Mouse (Mus musculus) MEL (cell line): Measurements from ENCODE around the gene Tent4b. TPM values are rescaled to one million over a fixed set of nuclear protein-coding genes. Genes with fewer than 3 reads are reported as not detected.

Experiments used
- DNase-seq: peaks from one replicate; pipeline ENCODE4 v3.0.0; 2011; ENCODE audit warnings: low read depth, low spot score
- H3K27ac ChIP-seq: 2 replicates; pipeline ENCODE4 v1.5.1; 2012; ENCODE audit warnings: low read depth, mild to moderate bottlenecking, control low read depth, low read length, moderate library complexity; ENCODE audit not compliant: control insufficient read depth
- H3K27me3 ChIP-seq, 2 experiments: fragments of 150-350 bp in 1 of 2; sonication (generic) in 1 of 2; 2 replicates each; pipeline ENCODE4 v1.6.1; 2012; ENCODE audit warnings: low read length in 2 of 2, mild to moderate bottlenecking in 2 of 2, improper control_type of control experiment in 1 of 2, moderate library complexity in 1 of 2; ENCODE audit not compliant: insufficient read depth in 2 of 2, control insufficient read depth in 1 of 2
- H3K36me3 ChIP-seq, 2 experiments: 2 replicates each; pipeline ENCODE4 v1.6.1; 2012 to 2014; ENCODE audit warnings: low read length in 2 of 2, improper control_type of control experiment in 1 of 2, inconsistent platforms in 1 of 2, mild to moderate bottlenecking in 1 of 2; ENCODE audit not compliant: insufficient read depth in 2 of 2, control insufficient read depth in 1 of 2
- H3K4me1 ChIP-seq, 2 experiments: fragments of 150-350 bp in 1 of 2; sonication (generic) in 1 of 2; 2 replicates each; pipeline ENCODE4 v1.6.1; 2012; ENCODE audit warnings: low read length in 2 of 2, improper control_type of control experiment in 1 of 2, mild to moderate bottlenecking in 1 of 2; ENCODE audit not compliant: insufficient read depth in 2 of 2, control insufficient read depth in 1 of 2
- H3K4me3 ChIP-seq, 2 experiments: fragments of 150-350 bp in 1 of 2; sonication (generic) in 1 of 2; 2 replicates each; pipeline ENCODE4 v1.5.1; 2012; ENCODE audit warnings: low read depth in 2 of 2, low read length in 2 of 2, mild to moderate bottlenecking in 2 of 2, moderate library complexity in 2 of 2, control low read depth in 1 of 2, improper control_type of control experiment in 1 of 2; ENCODE audit not compliant: control insufficient read depth in 1 of 2, insufficient read depth in 1 of 2
- H3K79me2 ChIP-seq: 2 replicates; pipeline ENCODE4 v1.6.1; 2012; ENCODE audit warnings: mild to moderate bottlenecking, low read length, moderate library complexity; ENCODE audit not compliant: control insufficient read depth, poor library complexity, insufficient read depth
- H3K9ac ChIP-seq: 2 replicates; pipeline ENCODE4 v1.6.1; 2012; ENCODE audit warnings: low read depth, mild to moderate bottlenecking, control low read depth, low read length, moderate library complexity; ENCODE audit not compliant: control insufficient read depth, poor library complexity, severe bottlenecking
- H3K9me3 ChIP-seq: fragments of 150-350 bp; sonication (generic); replicated peaks from 2 replicates; pipeline ENCODE4 v1.6.1; 2012; ENCODE audit warnings: mild to moderate bottlenecking, low read length, improper control_type of control experiment, moderate library complexity; ENCODE audit not compliant: insufficient read depth
- BHLHE40 ChIP-seq: IDR thresholded peaks from 2 replicates; pipeline ENCODE4 v1.6.1; 2012; ENCODE audit warnings: low read depth, mild to moderate bottlenecking, inconsistent platforms, low read length, improper control_type of control experiment, borderline replicate concordance
- CHD1 ChIP-seq: IDR thresholded peaks from 2 replicates; pipeline ENCODE4 v1.6.1; 2012; ENCODE audit warnings: low read depth, mild to moderate bottlenecking, inconsistent platforms, low read length, improper control_type of control experiment
- CTCF ChIP-seq, 3 experiments: IDR thresholded peaks in 2 of 3; conservative IDR thresholded peaks in 1 of 3; 2 replicates each; pipeline ENCODE4 v1.5.1; 2011 to 2012; ENCODE audit warnings: low read length in 3 of 3, low read depth in 2 of 3, mild to moderate bottlenecking in 2 of 3, improper control_type of control experiment in 1 of 3, inconsistent platforms in 1 of 3, mixed read lengths in 1 of 3, moderate library complexity in 1 of 3; ENCODE audit not compliant: control insufficient read depth in 1 of 3, insufficient read depth in 1 of 3, poor library complexity in 1 of 3, severe bottlenecking in 1 of 3
- E2F4 ChIP-seq: IDR thresholded peaks from 2 replicates; pipeline ENCODE4 v1.6.1; 2011; ENCODE audit warnings: low read depth, low read length, improper control_type of control experiment, borderline replicate concordance
- ELF1 ChIP-seq: IDR thresholded peaks from 2 replicates; pipeline ENCODE4 v1.6.1; 2014; ENCODE audit warnings: low read depth, mild to moderate bottlenecking, inconsistent platforms, low read length, improper control_type of control experiment, moderate library complexity
- ETS1 ChIP-seq: IDR thresholded peaks from 2 replicates; pipeline ENCODE4 v1.6.1; 2012; ENCODE audit warnings: low read depth, mild to moderate bottlenecking, inconsistent platforms, low read length, improper control_type of control experiment, moderate library complexity
- GATA1 ChIP-seq: IDR thresholded peaks from 2 replicates; pipeline ENCODE4 v1.6.1; 2011; ENCODE audit warnings: low read depth, low read length, improper control_type of control experiment
- JUND ChIP-seq: IDR thresholded peaks from 2 replicates; pipeline ENCODE4 v1.6.1; 2011; ENCODE audit warnings: low read depth, mild to moderate bottlenecking, improper control_type of control experiment, low read length
- KAT2A ChIP-seq: conservative IDR thresholded peaks from 2 replicates; pipeline ENCODE4 v1.6.1; 2012; ENCODE audit warnings: low read depth, low read length, improper control_type of control experiment, inconsistent platforms
- MAFK ChIP-seq: IDR thresholded peaks from 2 replicates; pipeline ENCODE4 v1.6.1; 2011; ENCODE audit warnings: low read depth, mild to moderate bottlenecking, low read length, improper control_type of control experiment, borderline replicate concordance
- MAX ChIP-seq: IDR thresholded peaks from 2 replicates; pipeline ENCODE4 v1.6.1; 2011; ENCODE audit warnings: low read length, improper control_type of control experiment
- MAZ ChIP-seq: IDR thresholded peaks from 2 replicates; pipeline ENCODE4 v1.6.1; 2012; ENCODE audit warnings: low read depth, mild to moderate bottlenecking, inconsistent platforms, low read length, improper control_type of control experiment
- MEF2A ChIP-seq: IDR thresholded peaks from 2 replicates; pipeline ENCODE4 v1.6.1; 2014; ENCODE audit warnings: low read depth, mild to moderate bottlenecking, inconsistent platforms, low read length, improper control_type of control experiment; ENCODE audit not compliant: poor library complexity, insufficient replicate concordance, severe bottlenecking; ENCODE audit errors: extremely low read depth
- MXI1 ChIP-seq: IDR thresholded peaks from 2 replicates; pipeline ENCODE4 v1.6.1; 2011; ENCODE audit warnings: mild to moderate bottlenecking, low read depth, low read length, improper control_type of control experiment
- MYB ChIP-seq: IDR thresholded peaks from 2 replicates; pipeline ENCODE4 v1.6.1; 2011; ENCODE audit warnings: mild to moderate bottlenecking, low read depth, low read length, improper control_type of control experiment
- MYC ChIP-seq: IDR thresholded peaks from 2 replicates; pipeline ENCODE4 v1.6.1; 2011; ENCODE audit warnings: low read depth, mild to moderate bottlenecking, low read length, improper control_type of control experiment, moderate library complexity
- NRF1 ChIP-seq: IDR thresholded peaks from 2 replicates; pipeline ENCODE4 v1.6.1; 2014; ENCODE audit warnings: low read depth, mild to moderate bottlenecking, inconsistent platforms, low read length, improper control_type of control experiment, moderate library complexity; ENCODE audit not compliant: poor library complexity, insufficient read depth, severe bottlenecking
- POLR2AphosphoS5 ChIP-seq: IDR thresholded peaks from 2 replicates; pipeline ENCODE4 v1.6.1; 2012; ENCODE audit warnings: low read depth, borderline replicate concordance, mild to moderate bottlenecking, inconsistent platforms, low read length, moderate library complexity, mixed read lengths
- RAD21 ChIP-seq: IDR thresholded peaks from 2 replicates; pipeline ENCODE4 v1.6.1; 2011; ENCODE audit warnings: mild to moderate bottlenecking, low read depth, low read length, improper control_type of control experiment
- SIN3A ChIP-seq: IDR thresholded peaks from 2 replicates; pipeline ENCODE4 v1.6.1; 2012; ENCODE audit warnings: low read length, improper control_type of control experiment, inconsistent platforms
- TAL1 ChIP-seq: IDR thresholded peaks from 2 replicates; pipeline ENCODE4 v1.6.1; 2012; ENCODE audit warnings: mild to moderate bottlenecking, inconsistent platforms, low read length, moderate library complexity, mixed read lengths
- TBP ChIP-seq: IDR thresholded peaks from 2 replicates; pipeline ENCODE4 v1.8.0; 2011; ENCODE audit warnings: low read depth, low read length, improper control_type of control experiment
- TCF12 ChIP-seq: IDR thresholded peaks from 2 replicates; pipeline ENCODE4 v1.6.1; 2014; ENCODE audit warnings: low read depth, mild to moderate bottlenecking, inconsistent platforms, low read length, improper control_type of control experiment, moderate library complexity
- UBTF ChIP-seq: IDR thresholded peaks from 2 replicates; pipeline ENCODE4 v1.6.1; 2012; ENCODE audit warnings: low read depth, mild to moderate bottlenecking, inconsistent platforms, low read length, improper control_type of control experiment, moderate library complexity, borderline replicate concordance; ENCODE audit not compliant: insufficient read depth
- USF1 ChIP-seq: IDR thresholded peaks from 2 replicates; pipeline ENCODE4 v1.6.1; 2014; ENCODE audit warnings: low read depth, mild to moderate bottlenecking, inconsistent platforms, low read length, improper control_type of control experiment, moderate library complexity
- ZNF384 ChIP-seq: IDR thresholded peaks from 2 replicates; pipeline ENCODE4 v1.6.1; 2012; ENCODE audit warnings: low read depth, mild to moderate bottlenecking, inconsistent platforms, low read length, improper control_type of control experiment
- polyA plus RNA-seq, 2 experiments: library from polyadenylated mRNA; stranded (reverse) in 1 of 2; unstranded in 1 of 2; fragments of >175 nt in 1 of 2; fragments of >200 nt in 1 of 2; gene quantifications; 2 replicates each; pipeline versions ENCODE4 v1.2.1 to v1.2.4; 2012; ENCODE audit warnings: low replicate concordance in 2 of 2, low read depth in 1 of 2; ENCODE audit not compliant: insufficient read length in 2 of 2, insufficient read depth in 1 of 2, missing spikeins in 1 of 2
- total RNA-seq: library from RNA; depleted of rRNA; stranded (reverse); fragments of 300-350 nt; gene quantifications from 2 replicates; pipeline ENCODE4 v1.2.3, GENCODE M21; 2012

The Tent4b gene
- total and polyA plus RNA-seq, 3 experiments: 25.9 to 45.3 TPM; not detected in 1

- H3K4me1 ChIP-seq: peaks cover 5 to 17% of the 10 kb centered on the region in 2 experiments
- H3K4me3 ChIP-seq: peak overlapping the region; percentile 86
- peak; percentile 39 for DNase-seq
- peak overlapping the region; percentile 48; the same call in 1 of the 2 replicates for H3K27ac ChIP-seq
- H3K27me3 ChIP-seq: no peaks in the 10 kb centered on the region; a peak in 1 of 4 replicates
- H3K79me2 ChIP-seq: peaks cover 47% of the 10 kb centered on the region
- TF ChIP-seq MAZ: peak; percentile 48; the same call in 1 of the 2 replicates
- TF ChIP-seq MXI1: no peak; the same call in 1 of the 2 replicates
- no peak for TF ChIP-seq MEF2A
- TF ChIP-seq BHLHE40: no peak
- no peak for TF ChIP-seq POLR2AphosphoS5
- TF ChIP-seq MAX: no peak
- no peak for TF ChIP-seq E2F4
- no peak for TF ChIP-seq CHD1
- TF ChIP-seq TBP: no peak
- TF ChIP-seq SIN3A: peak; percentile 56; the same call in 1 of the 2 replicates
- TF ChIP-seq USF1: no peak
- 0 out of 2 replicates have a peak, but pooled peaks have one; percentile 56 for TF ChIP-seq UBTF
- no peak for TF ChIP-seq ETS1
- TF ChIP-seq GATA1: no peak
- no peak for TF ChIP-seq JUND
- no peak for TF ChIP-seq MYC
- TF ChIP-seq CTCF (IDR thresholded peaks at IDR 0.05 in 2 of 3, conservative IDR thresholded peaks at IDR 0.05 in 1 of 3; ENCODE audit: control insufficient read depth in 1 of 3, insufficient read depth in 1 of 3, low read depth in 2 of 3, low read length in 3 of 3, poor library complexity in 1 of 3, severe bottlenecking in 1 of 3): no peak
- no peak for TF ChIP-seq MYB
- TF ChIP-seq KAT2A: no peak
- no peak for TF ChIP-seq RAD21
- TF ChIP-seq TAL1: no peak
- TF ChIP-seq TCF12: no peak
- TF ChIP-seq ZNF384: no peak
- no peak for TF ChIP-seq MAFK
- no peak for TF ChIP-seq NRF1
- TF ChIP-seq ELF1: no peak
- no peaks in the 10 kb centered on the region for H3K9me3 ChIP-seq
- H3K36me3 ChIP-seq: peaks cover 2 to 15% of the 10 kb centered on the region in 2 experiments; a peak in 3 of 4 replicates
- H3K9ac ChIP-seq: peak overlapping the region; percentile 89
These were observed 938 bp downstream of the Tent4b start for GRCm38 (mm10) chr8:88199700-88200601.
